Mouse (Mus musculus) right cerebral cortex, postnatal 4 days (tissue): ENCODE data around the gene Fasn.

ENCODE experiments used
- DNase-seq: peaks from one replicate; pipeline ENCODE4 v3.0.0-alpha.2; 2022

The Fasn gene

GRCm38 (mm10) chr11:120826016-120826953 is 1.9 kb upstream of the Fasn start:
- no peak for DNase-seq

GRCm38 (mm10) chr11:120825289-120825863 is 1.0 kb upstream of the Fasn start:
- no peak for DNase-seq

GRCm38 (mm10) chr11:120824787-120825288 is 491 bp upstream of the Fasn start:
- no peak for DNase-seq

- DNase-seq = peak; percentile 77
These were observed 798 bp downstream of the Fasn start for GRCm38 (mm10) chr11:120823551-120823947.

GRCm38 (mm10) chr11:120822831-120823550 is 1.4 kb downstream of the Fasn start:
- DNase-seq = peak; percentile 32

GRCm38 (mm10) chr11:120822321-120822720 is 2.0 kb downstream of the Fasn start:
- DNase-seq = peak; percentile 3

- DNase-seq = no peak
These were observed 3.0 kb downstream of the Fasn start for GRCm38 (mm10) chr11:120821076-120821922.

- peak; percentile 13 for DNase-seq
These were observed 3.8 kb downstream of the Fasn start for GRCm38 (mm10) chr11:120820546-120820945.

- DNase-seq = no peak
These were observed 4.8 kb downstream of the Fasn start for GRCm38 (mm10) chr11:120819556-120819955.

- no peak for DNase-seq
These were observed 6.1 kb downstream of the Fasn start for GRCm38 (mm10) chr11:120818251-120818650.

- DNase-seq = no peak
These were observed 7.0 kb downstream of the Fasn start for GRCm38 (mm10) chr11:120817358-120817757.

GRCm38 (mm10) chr11:120812068-120812467 is 12.3 kb downstream of the Fasn start:
- DNase-seq = no peak

GRCm38 (mm10) chr11:120808010-120808409 is 16.3 kb downstream of the Fasn start:
- DNase-seq = no peak

GRCm38 (mm10) chr11:120805375-120806298 is 18.7 kb downstream of the Fasn start:
- DNase-seq = no peak

GRCm38 (mm10) chr11:120804769-120805168 is 19.6 kb downstream of the Fasn start:
- no peak for DNase-seq

- DNase-seq = no peak
These were observed 20.1 kb downstream of the Fasn start for GRCm38 (mm10) chr11:120804274-120804673.

- peak; percentile 88 for DNase-seq
These were observed 24.1 kb downstream of the Fasn start for GRCm38 (mm10) chr11:120800061-120800904.

GRCm38 (mm10) chr11:120799316-120799890 is 24.9 kb downstream of the Fasn start:
- no peak for DNase-seq

- no peak for DNase-seq
These were observed 26.1 kb downstream of the Fasn start for GRCm38 (mm10) chr11:120798244-120798643.

- DNase-seq = no peak
These were observed 27.8 kb downstream of the Fasn start for GRCm38 (mm10) chr11:120796614-120796946.
